Mouse (Mus musculus): ENCODE measurements around the gene Plekhg4. TPM values are rescaled to one million over a fixed set of nuclear protein-coding genes. Genes with fewer than 3 reads are reported as not detected.

The Plekhg4 gene
- total RNA-seq, 2 experiments from 2014 or later: not detected

DNA sequence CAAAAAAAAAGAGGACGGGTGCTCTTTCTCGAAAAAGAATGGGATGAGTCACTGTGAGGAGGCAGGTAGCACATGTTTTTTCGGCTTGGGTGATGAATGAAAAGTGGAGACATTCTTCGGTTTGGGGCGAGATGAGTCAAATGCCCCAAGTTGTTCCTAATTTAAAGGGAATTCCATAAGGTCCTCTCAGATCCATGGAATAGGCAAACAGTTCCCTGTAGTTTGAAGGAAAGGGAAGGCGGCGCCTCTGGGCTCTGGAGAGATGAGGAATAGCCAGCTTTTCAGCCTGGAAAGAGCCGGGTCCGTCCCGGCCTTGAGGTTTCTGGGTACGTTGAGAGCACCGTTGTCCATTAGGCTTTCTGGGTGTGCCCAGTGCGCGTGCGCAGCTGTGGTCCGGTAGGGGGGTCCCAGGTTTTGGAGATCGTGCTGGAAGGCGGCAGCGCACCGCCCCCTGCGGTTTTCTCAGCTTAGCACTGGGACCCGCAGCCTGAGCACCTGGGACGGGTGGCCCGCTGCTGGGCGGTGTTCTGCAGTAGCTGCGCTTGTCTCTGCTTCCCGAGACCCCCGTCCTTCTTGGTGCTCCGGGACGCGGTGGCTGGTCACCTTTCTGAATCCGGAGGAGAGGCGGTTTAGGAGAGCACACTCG, 24.5 kb upstream of the Plekhg4 start, which contains the start of gene Slc9a5:
Gene Slc9a5 (plus strand): TSS at position 394 of the 646 bp plus-strand sequence.
- no peak for ATAC-seq (replicated peaks; ENCODE audit: poor library complexity)

DNA sequence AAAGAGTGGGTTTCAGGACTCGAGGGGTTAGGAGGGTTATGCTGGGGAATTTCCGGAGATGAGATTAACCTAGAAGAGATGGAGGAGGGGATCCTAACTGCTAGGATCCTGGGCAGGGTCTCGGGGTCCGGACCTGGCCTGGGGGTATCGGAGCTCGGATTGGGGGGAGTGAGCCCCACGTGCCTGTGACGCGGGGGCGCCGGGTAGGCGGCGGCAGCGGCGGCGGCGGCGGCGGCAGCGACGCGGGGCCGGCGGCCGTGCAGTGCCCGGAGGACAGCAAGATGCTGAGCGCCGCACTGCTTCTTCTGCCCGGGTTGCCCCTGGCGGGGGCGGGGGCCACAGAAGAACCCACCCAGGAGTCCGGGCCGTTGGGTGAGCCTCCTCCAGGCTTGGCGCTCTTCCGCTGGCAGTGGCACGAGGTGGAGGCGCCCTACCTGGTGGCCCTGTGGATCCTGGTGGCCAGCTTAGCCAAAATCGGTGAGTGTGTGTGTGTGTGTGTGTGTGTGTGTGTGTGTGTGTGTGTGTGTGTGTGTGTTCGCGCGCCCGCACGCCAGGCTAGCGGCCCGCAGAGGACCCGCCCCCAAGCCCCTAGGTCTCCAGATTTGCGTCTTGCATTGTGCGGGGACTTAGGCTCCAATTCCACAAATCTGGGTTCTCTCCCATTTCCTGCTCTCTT, 23.8 kb upstream of the Plekhg4 start:
- ATAC-seq (replicated peaks; ENCODE audit: poor library complexity): no peak

GRCm38 (mm10) chr8:105350186-105350585, 22.9 kb upstream of the Plekhg4 start:
- no peak for ATAC-seq (replicated peaks; ENCODE audit: poor library complexity)

GRCm38 (mm10) chr8:105353583-105354135, 19.4 kb upstream of the Plekhg4 start:
- ATAC-seq (replicated peaks; ENCODE audit: poor library complexity): no peak

GRCm38 (mm10) chr8:105354549-105354948, 18.5 kb upstream of the Plekhg4 start:
- ATAC-seq (replicated peaks; ENCODE audit: poor library complexity): no peak

- ATAC-seq (replicated peaks; ENCODE audit: poor library complexity): no peak
Measured at GRCm38 (mm10) chr8:105355179-105356024, 17.7 kb upstream of the Plekhg4 start.

DNA sequence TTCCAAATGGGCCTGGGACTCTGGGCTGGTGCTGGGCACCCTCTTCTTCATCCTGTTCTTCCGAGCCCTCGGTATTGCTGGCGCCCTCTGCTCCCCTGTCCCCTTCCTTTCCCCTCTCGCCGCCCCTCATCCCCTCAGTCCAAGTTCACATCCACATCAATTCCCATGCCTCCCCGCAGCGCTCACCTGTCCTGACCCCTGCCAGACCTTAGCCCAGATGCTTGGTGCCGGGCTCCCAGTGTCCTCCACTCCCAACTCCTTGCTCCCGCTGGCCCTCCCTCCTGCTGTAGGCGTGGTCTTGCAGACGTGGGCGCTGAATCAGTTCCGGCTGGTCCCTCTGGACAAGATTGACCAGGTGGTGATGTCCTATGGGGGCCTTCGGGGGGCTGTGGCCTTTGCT, 16.4 kb upstream of the Plekhg4 start:
- no peak for ATAC-seq (replicated peaks; ENCODE audit: poor library complexity)

GRCm38 (mm10) chr8:105359208-105359607, 13.9 kb upstream of the Plekhg4 start:
- ATAC-seq (replicated peaks; ENCODE audit: poor library complexity): no peak

GRCm38 (mm10) chr8:105359646-105360045, 13.4 kb upstream of the Plekhg4 start:
- ATAC-seq (replicated peaks; ENCODE audit: poor library complexity): 0 out of 2 replicates have a peak, but pooled peaks have one; percentile 38

GRCm38 (mm10) chr8:105361751-105362702, 11.0 kb upstream of the Plekhg4 start:
- ATAC-seq (replicated peaks; ENCODE audit: poor library complexity): 0 out of 2 replicates have a peak, but pooled peaks have one; percentile 26

- peak; percentile 68 for ATAC-seq (replicated peaks; ENCODE audit: poor library complexity)
Measured at GRCm38 (mm10) chr8:105367107-105367506, 6.0 kb upstream of the Plekhg4 start.

DNA sequence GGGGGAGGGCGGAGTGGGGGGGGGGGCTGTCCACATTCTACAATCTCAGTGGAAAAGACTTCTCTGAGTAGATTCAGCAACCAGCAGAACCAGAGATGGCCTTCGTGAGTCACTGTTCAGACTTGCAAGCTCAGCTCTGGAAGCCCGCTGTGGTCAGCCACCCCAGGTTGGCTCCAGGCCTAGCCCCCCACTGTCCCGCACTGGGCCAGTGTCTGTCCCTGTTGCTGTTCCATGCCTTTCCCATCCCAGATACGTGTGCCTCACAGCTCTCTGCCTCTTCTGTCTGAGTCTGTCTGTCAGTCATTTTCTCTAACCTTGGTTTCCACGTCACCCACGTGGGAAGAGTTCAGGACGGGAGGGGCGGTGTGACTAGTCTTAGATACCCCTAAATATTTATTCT, 601 bp upstream of the Plekhg4 start:
- no peak for ATAC-seq (replicated peaks; ENCODE audit: poor library complexity)

DNA sequence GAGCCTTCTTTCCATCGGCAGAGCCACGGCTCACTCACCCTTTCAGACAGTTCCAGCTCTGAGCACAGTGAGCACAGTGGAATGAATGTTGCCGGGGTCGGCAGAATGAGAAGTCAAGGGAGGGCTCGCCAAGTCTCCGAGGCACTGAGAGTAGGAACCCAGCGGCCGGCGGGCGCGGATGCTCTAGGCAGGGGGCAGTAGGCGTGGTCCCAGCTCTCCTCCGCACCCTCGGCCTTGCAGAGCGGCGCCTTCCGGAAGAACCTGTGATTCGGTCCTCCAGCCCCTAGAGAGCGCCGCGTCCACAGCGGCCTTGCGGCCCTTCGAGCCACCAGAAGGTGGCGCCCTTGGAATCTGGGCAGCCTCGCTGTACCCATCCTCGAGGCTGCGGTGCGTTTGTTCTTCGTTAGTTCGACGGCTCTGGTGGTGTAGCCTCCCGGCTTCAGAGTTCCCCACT, 1.5 kb downstream of the Plekhg4 start:
- peak; percentile 85 for ATAC-seq (replicated peaks; ENCODE audit: poor library complexity)

- no peak for ATAC-seq (replicated peaks; ENCODE audit: poor library complexity)
Measured at GRCm38 (mm10) chr8:105378673-105379072, 5.6 kb downstream of the Plekhg4 start.

GRCm38 (mm10) chr8:105380308-105380707, 7.2 kb downstream of the Plekhg4 start:
- no peak for ATAC-seq (replicated peaks; ENCODE audit: poor library complexity)

DNA sequence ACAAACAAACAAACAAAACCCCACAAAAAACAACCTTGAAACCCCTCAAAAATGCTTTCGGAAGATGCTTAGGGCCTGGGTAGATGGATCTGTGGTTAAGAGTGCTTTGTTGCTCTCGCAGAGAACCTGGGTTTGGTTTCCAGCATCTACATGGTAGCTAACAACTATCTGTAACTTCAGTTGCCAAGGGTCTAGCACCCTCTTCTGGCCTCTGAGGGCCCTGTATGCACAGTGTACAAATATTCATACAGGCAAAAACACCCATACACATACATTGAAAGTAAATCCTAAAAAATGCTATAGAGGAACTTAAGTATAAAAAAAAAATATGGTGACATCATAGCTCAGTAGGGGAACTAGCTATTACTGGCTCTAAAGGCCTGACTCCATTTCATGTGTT, 11.0 kb downstream of the Plekhg4 start:
- peak; percentile 37 for ATAC-seq (replicated peaks; ENCODE audit: poor library complexity)

DNA sequence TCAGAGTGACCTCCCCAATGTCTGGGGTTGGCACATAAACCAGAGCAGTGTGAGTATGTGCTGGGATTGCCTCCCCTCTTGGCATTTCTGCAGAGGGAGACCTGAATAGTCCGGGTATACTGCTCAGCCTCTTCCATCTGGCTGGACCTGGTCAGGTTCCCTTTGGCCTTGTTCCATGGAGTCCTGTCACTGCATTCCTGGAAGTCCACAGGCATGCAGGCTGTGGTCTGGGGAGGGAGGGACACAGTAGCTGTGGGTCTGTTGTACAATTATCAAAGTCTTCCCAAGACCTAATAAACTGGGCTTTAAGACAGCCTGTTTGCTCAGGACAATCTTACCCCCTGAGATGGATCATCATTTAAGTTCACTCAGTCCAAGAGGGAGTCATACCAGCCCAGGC, 14.1 kb downstream of the Plekhg4 start:
- ATAC-seq (replicated peaks; ENCODE audit: poor library complexity): no peak

DNA sequence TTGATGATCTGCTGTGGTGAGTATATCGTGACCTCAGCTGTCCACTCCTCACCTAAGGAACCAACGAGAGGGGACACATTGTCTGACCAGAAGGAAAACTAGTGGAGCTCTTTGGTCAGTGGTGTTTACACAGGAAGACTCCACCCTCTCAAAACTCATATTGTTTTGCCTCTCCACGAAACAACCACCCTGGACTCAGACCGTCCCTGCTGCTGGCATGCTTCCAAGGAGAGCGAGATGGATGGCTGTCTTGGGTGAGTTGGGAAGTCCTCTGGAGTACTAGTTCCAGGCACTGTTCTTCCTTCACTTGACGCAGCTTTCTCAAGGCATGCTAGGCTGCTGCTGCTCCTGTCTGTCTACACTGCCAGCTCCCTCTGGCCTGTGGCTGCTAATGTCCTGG, 16.0 kb downstream of the Plekhg4 start:
- ATAC-seq (replicated peaks; ENCODE audit: poor library complexity): no peak

GRCm38 (mm10) chr8:105393089-105393787, 20.2 kb downstream of the Plekhg4 start:
- peak; percentile 54; the same call in 1 of the 2 replicates for ATAC-seq (replicated peaks; ENCODE audit: poor library complexity)

Data from megakaryocyte progenitor cell, adult 5-6 weeks (primary cell).